Mouse (Mus musculus) olfactory bulb, adult 2 months (tissue): ENCODE results near the gene Mtrex. TPM values are rescaled to one million over a fixed set of nuclear protein-coding genes. Genes with fewer than 3 reads are reported as not detected.
A peak's percentile ranks its signal among the peaks of the same experiment; 100 is the strongest.

Experiments
- H3K27ac ChIP-seq: fragments of 200-500 bp; 2 replicates; pipeline ENCODE4 v1.5.1; 2012; ENCODE audit warnings: low read depth, low read length; ENCODE audit not compliant: insufficient read depth
- H3K4me1 ChIP-seq: fragments of 200-500 bp; 2 replicates; pipeline ENCODE4 v1.6.1; 2012; ENCODE audit warnings: low read length; ENCODE audit not compliant: control insufficient read depth, insufficient read depth
- H3K4me3 ChIP-seq: fragments of 200-500 bp; 2 replicates; pipeline ENCODE4 v1.5.1; 2012; ENCODE audit warnings: mild to moderate bottlenecking, low read depth, low read length, moderate library complexity; ENCODE audit not compliant: insufficient read depth
- CTCF ChIP-seq: fragments of 200-500 bp; IDR thresholded peaks from 2 replicates; pipeline ENCODE4 v1.5.1; 2012; ENCODE audit warnings: low read depth, mild to moderate bottlenecking, low read length, moderate library complexity; ENCODE audit not compliant: insufficient read depth
- POLR2A ChIP-seq: fragments of 200-500 bp; IDR thresholded peaks from 2 replicates; pipeline ENCODE4 v1.6.1; 2012; ENCODE audit warnings: mild to moderate bottlenecking, low read depth, low read length, moderate library complexity; ENCODE audit not compliant: insufficient read depth
- WGBS: fragments of 180-500 bp; shearing (Covaris S2); methylation state at CpG from one replicate; pipeline ENCODE4 v1.1.7; 2018; 5-methylcytosine and 5-hydroxymethylcytosine counted together
- polyA plus RNA-seq: library from polyadenylated mRNA; stranded (reverse); fragments of >200 nt; gene quantifications from 2 replicates; pipeline ENCODE4 v1.2.4, GENCODE M21; 2012; ENCODE audit warnings: low replicate concordance; ENCODE audit not compliant: missing spikeins, insufficient read depth, insufficient read length

Mtrex gene
- polyA plus RNA-seq: not detected in 2 replicates

GRCm38 (mm10) chr13:112927287-112928001 is at the start of gene Mtrex, which contains the start of gene Dhx29:
Gene Mtrex, minus strand, starts transcription at chr13:112927398.
Gene Dhx29, plus strand, starts transcription at chr13:112927454.
- under 1% methylated on average over 57 of the region's 57 CpGs for WGBS
- H3K27ac ChIP-seq: peak within 1 kb of the TSS; percentile 16; the same call in 1 of the 2 replicates
- TF ChIP-seq CTCF (no peak), POLR2A (peak; percentile 30; the same call in 1 of the 2 replicates)

GRCm38 (mm10) chr13:112976720-112977119 is 49.5 kb upstream of the Mtrex start:
- Histone ChIP-seq H3K4me3 (no peak overlapping the region), H3K27ac (no peak overlapping the region), H3K4me1 (peaks cover 4% of the 10 kb centered on the region; the same call in 1 of the 2 replicates)
- 47% methylated on average over 10 of the region's 10 CpGs for WGBS
- no peak for TF ChIP-seq POLR2A
- no peak for TF ChIP-seq CTCF

More at GRCm38 (mm10) chr13:112927287-112928001, at the start of gene Mtrex, which contains the start of gene Dhx29:
- H3K4me3 ChIP-seq: peak within 1 kb of the TSS; percentile 73
- H3K4me1 ChIP-seq: peaks cover 7% of the 10 kb centered on the region

GRCm38 (mm10) chr13:112967267-112967666 is 40.1 kb upstream of the Mtrex start:
- TF ChIP-seq CTCF (no peak), POLR2A (no peak)
- 95% methylated on average over 5 of the region's 5 CpGs for WGBS
- Histone ChIP-seq H3K4me3 (no peak overlapping the region), H3K4me1 (no peaks in the 10 kb centered on the region), H3K27ac (no peak overlapping the region)

- H3K4me3 ChIP-seq: no peak overlapping the region
- H3K4me1 ChIP-seq: no peaks in the 10 kb centered on the region
- H3K27ac ChIP-seq: no peak overlapping the region
- TF ChIP-seq CTCF (no peak), POLR2A (no peak)
- 93% methylated on average over 12 of the region's 12 CpGs for WGBS
These were observed 37.2 kb upstream of the Mtrex start for GRCm38 (mm10) chr13:112964421-112964820.

- 77% methylated on average over 5 of the region's 5 CpGs for WGBS
- H3K4me1 ChIP-seq: no peaks in the 10 kb centered on the region
- no peak overlapping the region for H3K4me3 ChIP-seq
- no peak for TF ChIP-seq CTCF
- no peak for TF ChIP-seq POLR2A
- no peak overlapping the region for H3K27ac ChIP-seq
These were observed 35.9 kb upstream of the Mtrex start for GRCm38 (mm10) chr13:112963081-112963480.

- Histone ChIP-seq H3K4me1 (no peaks in the 10 kb centered on the region), H3K27ac (no peak overlapping the region), H3K4me3 (no peak overlapping the region)
- WGBS: 58% methylated on average over 8 of the region's 8 CpGs
- no peak for TF ChIP-seq POLR2A
- no peak for TF ChIP-seq CTCF
These were observed 26.9 kb upstream of the Mtrex start for GRCm38 (mm10) chr13:112954067-112954466.

GRCm38 (mm10) chr13:112945900-112946299 is 18.7 kb upstream of the Mtrex start:
- Histone ChIP-seq H3K4me1 (no peaks in the 10 kb centered on the region), H3K4me3 (no peak overlapping the region), H3K27ac (no peak overlapping the region)
- WGBS: 87% methylated on average over 6 of the region's 6 CpGs
- TF ChIP-seq CTCF: no peak
- no peak for TF ChIP-seq POLR2A

- H3K4me1 ChIP-seq: no peaks in the 10 kb centered on the region
- no peak overlapping the region for H3K4me3 ChIP-seq
- WGBS: 96% methylated on average over 9 of the region's 9 CpGs
- H3K27ac ChIP-seq: no peak overlapping the region
- TF ChIP-seq CTCF (no peak), POLR2A (no peak)
These were observed 18.1 kb upstream of the Mtrex start for GRCm38 (mm10) chr13:112945312-112945711.

GRCm38 (mm10) chr13:112941879-112942330 is 14.7 kb upstream of the Mtrex start:
- whole genome bisulfite sequencing: 84% methylated on average over 15 of the region's 15 CpGs
- Histone ChIP-seq H3K27ac (no peak overlapping the region), H3K4me1 (no peaks in the 10 kb centered on the region), H3K4me3 (no peak overlapping the region)
- TF ChIP-seq POLR2A: no peak
- TF ChIP-seq CTCF: no peak
